Mouse (Mus musculus): Measurements from ENCODE around the gene Col19a1. TPM values are rescaled to one million over a fixed set of nuclear protein-coding genes. Genes with fewer than 3 reads are reported as not detected.
A peak's percentile ranks its signal among the peaks of the same experiment; 100 is the strongest.
"Not testable (repeated sequence)": the region's sequence is repeated elsewhere in the genome, so short reads cannot be mapped to it uniquely, and the experiment has no call there.

Col19a1 gene
- total RNA-seq (2014; rRNA removed) (2.5 and 2.8 TPM in 2 replicates), polyA plus RNA-seq (2015; fragmentation: Nextera tagmentation; extraction: Ambion mirVana) (1.9 and 2.4 TPM in 2 replicates)

DNA sequence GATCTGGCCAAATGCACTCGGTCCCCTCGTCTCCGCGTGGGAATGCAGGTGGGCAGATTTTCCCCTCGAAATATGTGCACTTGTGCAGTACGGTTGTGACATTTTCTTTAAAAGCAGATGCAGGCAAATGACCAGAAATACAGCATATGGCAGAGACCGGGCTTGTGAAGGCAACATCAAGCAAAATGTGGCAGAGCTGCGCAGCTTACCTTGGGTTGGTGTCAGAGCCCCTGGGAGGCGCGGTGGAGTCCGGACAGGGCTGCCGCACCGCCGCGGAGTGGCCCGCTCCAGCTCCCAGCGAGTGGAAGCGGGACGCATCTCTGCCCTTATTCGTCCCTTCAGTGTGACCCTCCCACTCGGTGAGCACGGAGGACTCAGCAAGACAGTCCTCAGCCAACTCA, at the start of gene Col19a1:
TSS of gene Col19a1 (minus strand) at position 332 of the 401 bp plus-strand sequence.
- peak within 1 kb of the TSS; percentile 71 for H3K4me3 ChIP-seq (ENCODE audit: low read depth, low read length)
- peak; percentile 10 for DNase-seq (ENCODE audit: low spot score)
- 0 out of 2 replicates have a peak, but pooled peaks have one; percentile 41 for ATAC-seq (ENCODE audit: low FRiP score)
- no peaks in the 10 kb centered on the region for H3K36me3 ChIP-seq (ENCODE audit: insufficient read depth, low read length)
- WGBS = under 1% methylated on average over 22 of the region's 22 CpGs
- no peak within 1 kb of the TSS for H3K27ac ChIP-seq (ENCODE audit: low read depth, low read length)
- peak within 1 kb of the TSS; percentile 52 for H3K9ac ChIP-seq (replicated peaks; ENCODE audit: low read length, poor library complexity, severe bottlenecking)
- no peaks in the 10 kb centered on the region for H3K4me1 ChIP-seq (ENCODE audit: insufficient read depth, low read length)
- H3K27me3 ChIP-seq (ENCODE audit: insufficient read depth, low read length) = peaks cover 16% of the 10 kb centered on the region
- H3K4me2 ChIP-seq (ENCODE audit: low read depth, low read length, poor library complexity, severe bottlenecking) = peak within 1 kb of the TSS; percentile 100
- TF ChIP-seq CTCF (IDR thresholded peaks at IDR 0.05) = no peak
- H3K9me3 ChIP-seq (ENCODE audit: low read length) = no peaks in the 10 kb centered on the region

DNA sequence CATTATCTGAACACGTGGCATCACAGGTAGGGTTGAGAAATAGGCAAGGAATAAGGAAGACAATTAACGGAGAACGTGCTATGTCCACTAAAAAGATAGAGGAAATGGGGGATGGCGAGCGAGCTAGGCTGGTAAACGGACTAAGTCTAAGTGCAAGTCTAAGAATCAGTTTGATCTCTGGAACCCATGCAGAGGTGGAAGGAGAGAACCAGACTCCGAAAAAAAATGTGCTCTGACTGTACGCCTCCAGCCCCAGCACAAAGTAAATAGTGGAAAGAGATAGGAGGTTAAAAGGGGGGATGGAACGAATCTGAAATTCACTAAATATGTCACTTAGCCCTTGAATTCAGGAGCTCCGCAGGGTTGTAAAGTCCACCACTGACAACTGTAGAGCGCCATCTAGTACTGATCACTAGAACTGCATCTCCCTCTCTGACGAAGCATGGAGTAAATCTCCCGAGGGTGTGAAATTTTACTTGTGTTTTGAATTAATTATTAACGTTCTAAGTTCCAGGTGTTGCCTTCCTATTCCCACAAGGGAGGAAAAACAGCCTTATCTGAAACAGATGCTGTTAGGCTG, 46.4 kb upstream of the Col19a1 start:
- Histone ChIP-seq H3K36me3 (ENCODE audit: insufficient read depth, low read length) (no peaks in the 10 kb centered on the region), H3K27ac (ENCODE audit: low read depth, low read length) (no peak overlapping the region), H3K4me3 (ENCODE audit: low read depth, low read length) (no peak overlapping the region), H3K9me3 (ENCODE audit: low read length) (no peaks in the 10 kb centered on the region), H3K4me2 (ENCODE audit: low read depth, low read length, poor library complexity, severe bottlenecking) (no peak overlapping the region), H3K27me3 (ENCODE audit: insufficient read depth, low read length) (no peaks in the 10 kb centered on the region), H3K4me1 (ENCODE audit: insufficient read depth, low read length) (no peaks in the 10 kb centered on the region), H3K9ac (replicated peaks; ENCODE audit: low read length, poor library complexity, severe bottlenecking) (no peak overlapping the region)
- WGBS = 40% methylated on average over 14 of the region's 14 CpGs
- peak; percentile 67 for TF ChIP-seq CTCF (IDR thresholded peaks at IDR 0.05)
- ATAC-seq (ENCODE audit: low FRiP score) = no peak
- peak; percentile 64 for DNase-seq (ENCODE audit: low spot score)

GRCm38 (mm10) chr1:24612556-24612955, 25.3 kb upstream of the Col19a1 start:
- H3K9me3 ChIP-seq (ENCODE audit: low read length); H3K4me1 ChIP-seq (ENCODE audit: insufficient read depth, low read length); ATAC-seq (ENCODE audit: low FRiP score); H3K9ac ChIP-seq (replicated peaks; ENCODE audit: low read length, poor library complexity, severe bottlenecking); H3K27ac ChIP-seq (ENCODE audit: low read depth, low read length); DNase-seq (ENCODE audit: low spot score); H3K4me3 ChIP-seq (ENCODE audit: low read depth, low read length); H3K27me3 ChIP-seq (ENCODE audit: insufficient read depth, low read length); H3K36me3 ChIP-seq (ENCODE audit: insufficient read depth, low read length); H3K4me2 ChIP-seq (ENCODE audit: low read depth, low read length, poor library complexity, severe bottlenecking): not testable (repeated sequence)
- WGBS = under 1% methylated on average over 1 of the region's 2 CpGs

DNA sequence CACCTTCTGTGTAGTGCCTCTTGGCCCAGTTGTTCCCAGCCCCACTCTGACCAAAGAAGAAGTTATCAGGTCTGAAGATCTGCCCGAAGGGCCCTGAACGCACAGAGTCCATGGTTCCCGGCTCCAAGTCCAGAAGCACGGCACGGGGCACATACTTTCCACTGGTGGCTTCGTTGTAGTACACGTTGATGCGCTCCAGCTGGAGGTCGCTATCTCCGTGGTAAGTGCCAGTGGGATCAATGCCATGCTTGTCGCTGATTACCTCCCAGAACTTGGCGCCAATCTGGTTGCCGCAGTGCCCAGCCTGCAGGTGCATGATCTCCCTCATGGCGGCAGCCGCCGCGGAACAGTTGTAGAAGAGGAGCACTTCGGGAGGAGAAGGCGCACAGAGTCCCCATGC, 7.8 kb upstream of the Col19a1 start:
- 97% methylated on average over 19 of the region's 19 CpGs for WGBS
- H3K4me2 ChIP-seq (ENCODE audit: low read depth, low read length, poor library complexity, severe bottlenecking) = no peak overlapping the region
- no peak overlapping the region for H3K9ac ChIP-seq (replicated peaks; ENCODE audit: low read length, poor library complexity, severe bottlenecking)
- H3K27me3 ChIP-seq (ENCODE audit: insufficient read depth, low read length) = no peaks in the 10 kb centered on the region
- H3K4me3 ChIP-seq (ENCODE audit: low read depth, low read length) = no peak overlapping the region
- ATAC-seq (ENCODE audit: low FRiP score) = no peak
- no peaks in the 10 kb centered on the region for H3K36me3 ChIP-seq (ENCODE audit: insufficient read depth, low read length)
- no peaks in the 10 kb centered on the region for H3K4me1 ChIP-seq (ENCODE audit: insufficient read depth, low read length)
- no peaks in the 10 kb centered on the region for H3K9me3 ChIP-seq (ENCODE audit: low read length)
- H3K27ac ChIP-seq (ENCODE audit: low read depth, low read length) = no peak overlapping the region
- no peak for TF ChIP-seq CTCF (IDR thresholded peaks at IDR 0.05)
- no peak for DNase-seq (ENCODE audit: low spot score)

DNA sequence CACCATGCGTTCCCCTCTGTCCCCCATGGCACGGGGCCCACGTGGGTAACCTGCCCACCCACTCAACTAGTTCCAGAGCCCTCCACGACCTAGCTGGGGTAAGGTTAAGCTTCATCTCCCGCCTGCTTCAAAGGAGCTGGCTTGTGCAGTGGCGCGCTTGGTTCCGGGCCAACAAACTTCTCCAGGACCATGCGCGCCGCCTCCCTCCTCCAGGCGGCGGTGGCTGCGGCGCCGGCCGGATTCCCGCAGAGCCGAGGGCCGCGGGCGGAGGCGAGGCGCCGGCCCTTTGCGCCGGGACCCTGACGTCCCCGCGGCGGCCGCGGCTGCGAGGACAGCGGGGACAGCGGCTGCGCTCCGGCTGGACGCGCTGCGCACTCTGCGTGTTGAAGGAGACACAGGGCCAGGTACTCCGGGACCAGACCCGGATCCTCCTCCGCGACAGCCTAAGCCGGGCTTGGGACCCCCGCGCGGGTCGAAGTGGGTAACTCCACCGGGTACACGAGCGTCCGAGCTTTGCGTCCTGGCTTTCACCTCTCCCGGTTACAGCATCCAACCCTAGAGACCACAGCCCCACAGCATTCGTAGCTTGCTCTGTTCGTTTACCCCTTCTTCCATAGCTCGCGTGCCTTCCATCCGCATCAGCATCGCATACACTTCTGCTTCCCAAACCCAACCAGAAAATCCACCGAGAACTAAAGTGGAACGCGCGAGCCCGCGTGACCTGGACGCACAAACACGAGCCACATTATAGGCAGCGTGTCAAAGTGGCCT, 717 bp downstream of the Col19a1 start:
- DNase-seq (ENCODE audit: low spot score) = peak; percentile 60
- peaks cover 16% of the 10 kb centered on the region for H3K27me3 ChIP-seq (ENCODE audit: insufficient read depth, low read length)
- no peaks in the 10 kb centered on the region for H3K4me1 ChIP-seq (ENCODE audit: insufficient read depth, low read length)
- H3K4me2 ChIP-seq (ENCODE audit: low read depth, low read length, poor library complexity, severe bottlenecking) = peak overlapping the region; percentile 100
- H3K27ac ChIP-seq (ENCODE audit: low read depth, low read length) = no peak overlapping the region
- WGBS = under 1% methylated on average over 71 of the region's 72 CpGs
- no peaks in the 10 kb centered on the region for H3K9me3 ChIP-seq (ENCODE audit: low read length)
- no peaks in the 10 kb centered on the region for H3K36me3 ChIP-seq (ENCODE audit: insufficient read depth, low read length)
- ATAC-seq (ENCODE audit: low FRiP score) = peak; percentile 70
- TF ChIP-seq CTCF (IDR thresholded peaks at IDR 0.05) = peak; percentile 27
- peak overlapping the region; percentile 52 for H3K9ac ChIP-seq (replicated peaks; ENCODE audit: low read length, poor library complexity, severe bottlenecking)
- peak overlapping the region; percentile 71 for H3K4me3 ChIP-seq (ENCODE audit: low read depth, low read length)

DNA sequence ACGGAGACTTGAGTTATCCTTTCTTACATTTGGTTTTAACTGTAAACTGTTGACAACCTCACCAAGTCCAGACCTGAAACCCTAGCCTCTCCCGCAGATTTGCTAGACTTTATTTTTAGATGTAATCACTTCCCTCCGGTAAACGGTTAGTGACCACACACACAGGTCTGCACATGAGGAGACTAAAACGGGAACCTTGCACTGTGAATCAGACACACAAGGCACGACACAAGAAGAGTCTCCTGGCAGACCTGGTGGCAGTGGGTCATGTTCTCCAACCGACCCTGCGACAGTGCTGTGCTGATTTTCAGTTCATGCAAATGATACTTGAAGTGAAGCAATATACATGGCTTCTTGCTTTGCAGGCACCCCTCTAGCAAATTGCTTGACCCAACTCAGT, 14.7 kb downstream of the Col19a1 start:
- H3K27me3 ChIP-seq (ENCODE audit: insufficient read depth, low read length) = no peaks in the 10 kb centered on the region
- no peak for TF ChIP-seq CTCF (IDR thresholded peaks at IDR 0.05)
- H3K4me2 ChIP-seq (ENCODE audit: low read depth, low read length, poor library complexity, severe bottlenecking) = no peak overlapping the region
- WGBS = 88% methylated on average over 8 of the region's 8 CpGs
- H3K4me1 ChIP-seq (ENCODE audit: insufficient read depth, low read length) = no peaks in the 10 kb centered on the region
- no peak overlapping the region for H3K27ac ChIP-seq (ENCODE audit: low read depth, low read length)
- no peaks in the 10 kb centered on the region for H3K36me3 ChIP-seq (ENCODE audit: insufficient read depth, low read length)
- DNase-seq (ENCODE audit: low spot score) = no peak
- no peak overlapping the region for H3K9ac ChIP-seq (replicated peaks; ENCODE audit: low read length, poor library complexity, severe bottlenecking)
- no peak for ATAC-seq (ENCODE audit: low FRiP score)
- no peaks in the 10 kb centered on the region for H3K9me3 ChIP-seq (ENCODE audit: low read length)
- no peak overlapping the region for H3K4me3 ChIP-seq (ENCODE audit: low read depth, low read length)

Data from midbrain, postnatal 0 days (tissue).